Mouse (Mus musculus): ENCODE measurements around the gene Rfc3.
"Not testable (repeated sequence)": the region's sequence is repeated elsewhere in the genome, so short reads cannot be mapped to it uniquely, and the experiment has no call there.

Gene Rfc3

GRCm38 (mm10) chr5:151650700-151651410 lies at the start of gene Rfc3:
Gene Rfc3, minus strand, starts transcription at chr5:151651242.
- DNase-seq (ENCODE audit: low spot score), result peak; percentile 98

DNA sequence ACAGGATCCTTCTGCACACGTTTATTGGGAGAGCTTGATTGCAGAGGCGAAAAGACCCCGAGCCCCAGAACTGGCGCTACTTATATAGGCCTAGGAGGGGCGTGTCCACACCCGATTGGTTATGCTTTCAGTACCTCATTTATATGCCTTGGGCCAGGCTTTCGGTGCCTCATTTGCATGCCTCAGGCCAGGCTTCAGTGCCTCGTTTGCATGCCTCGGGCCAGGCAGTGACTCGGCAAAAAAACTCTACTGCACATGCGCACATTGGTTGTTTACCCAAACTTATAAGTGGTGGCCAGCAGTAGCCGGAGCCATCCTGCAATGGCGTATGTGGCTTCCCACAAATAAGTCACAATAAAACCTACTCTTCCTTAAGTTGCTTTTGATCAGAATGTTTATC lies 42.6 kb upstream of the Rfc3 start:
- DNase-seq (ENCODE audit: low spot score), result not testable (repeated sequence)

- peak; percentile 84 for DNase-seq (ENCODE audit: low spot score)
These were observed 35.8 kb upstream of the Rfc3 start for GRCm38 (mm10) chr5:151686606-151687525.

GRCm38 (mm10) chr5:151662207-151662606 lies 11.2 kb upstream of the Rfc3 start:
- no peak for DNase-seq (ENCODE audit: low spot score)

DNA sequence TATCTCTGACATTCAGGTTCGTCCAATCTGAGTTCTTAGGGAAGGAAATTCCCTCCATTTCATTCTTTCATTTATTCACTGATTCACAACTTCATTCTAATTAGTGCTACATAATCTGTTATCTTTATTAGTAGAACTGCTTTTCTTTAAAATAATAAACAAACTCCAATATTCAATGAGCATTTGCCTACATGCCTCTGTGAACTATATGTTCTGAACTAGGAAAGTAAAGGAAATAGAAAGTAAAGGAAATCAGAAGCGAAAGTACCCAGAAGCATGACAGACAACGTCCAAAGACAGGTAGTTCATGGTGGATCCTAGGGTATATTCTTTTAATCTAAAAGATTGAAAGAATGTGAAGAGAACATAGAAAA lies 356 bp upstream of the Rfc3 start:
- DNase-seq (ENCODE audit: low spot score), result peak; percentile 23

DNA sequence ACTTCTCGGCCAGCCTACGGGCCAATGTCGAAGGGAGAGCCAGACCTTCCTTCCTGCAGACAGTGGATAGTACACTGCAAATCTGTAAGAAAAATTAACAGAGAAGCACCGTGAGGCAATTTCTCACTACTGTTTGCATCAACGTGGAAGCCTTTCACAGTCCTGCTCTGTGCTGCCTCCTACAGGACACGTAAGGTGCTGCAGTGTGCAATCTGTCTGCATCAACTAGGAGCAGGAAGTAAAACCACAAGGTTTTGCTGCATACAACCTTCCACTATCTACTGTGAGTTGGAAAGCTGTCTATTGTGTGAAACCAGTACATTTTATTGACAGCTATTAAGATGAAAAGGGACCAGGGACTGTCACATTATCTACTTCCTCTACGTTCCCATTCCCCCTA lies 6.2 kb downstream of the Rfc3 start:
- no peak for DNase-seq (ENCODE audit: low spot score)

- DNase-seq (ENCODE audit: low spot score), result no peak
These were observed 8.2 kb downstream of the Rfc3 start for GRCm38 (mm10) chr5:151642867-151643266.

DNA sequence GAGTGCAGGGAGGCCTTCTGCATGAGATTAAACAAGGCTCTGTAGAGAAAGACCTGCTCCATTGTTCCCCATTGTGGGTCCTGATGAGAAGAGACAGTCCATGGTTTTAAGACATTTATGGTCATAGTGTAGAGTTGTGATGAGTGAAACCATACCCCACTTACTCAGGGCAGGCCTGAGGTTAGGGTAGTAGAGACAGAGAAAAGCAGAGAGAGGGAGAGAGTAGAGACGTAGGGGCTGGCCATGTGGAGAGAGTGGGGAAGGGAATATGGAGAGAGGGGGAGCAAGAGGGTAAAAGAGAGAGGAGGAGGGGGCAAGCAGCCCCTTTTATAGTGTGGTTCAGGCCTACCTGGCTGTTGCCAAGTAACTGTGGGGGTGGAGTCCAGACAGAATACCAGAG lies 8.9 kb downstream of the Rfc3 start:
- no peak for DNase-seq (ENCODE audit: low spot score)

DNA sequence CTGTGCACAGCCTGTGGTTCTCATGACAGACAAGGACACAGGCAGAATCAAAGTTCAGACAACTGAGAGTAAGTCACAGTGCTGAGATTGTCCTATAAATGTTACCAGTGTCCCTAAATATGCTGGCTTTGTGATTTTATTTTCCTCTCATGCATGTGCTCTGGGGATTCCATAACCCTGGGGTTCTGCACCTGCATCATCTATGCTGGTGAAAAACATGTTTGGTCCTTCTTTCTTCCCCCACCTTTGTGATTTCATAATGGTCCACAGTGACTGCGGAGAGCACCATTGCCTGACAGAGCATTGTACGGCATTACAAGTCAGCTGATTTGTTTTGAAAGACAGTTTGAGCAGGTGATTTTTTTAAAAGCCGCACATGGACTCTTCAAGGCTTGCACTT lies 45.1 kb downstream of the Rfc3 start, which contains the start of gene Vmn2r18:
Vmn2r18 (minus strand) TSS at position 101 of the 400 bp plus-strand sequence.
- DNase-seq (ENCODE audit: low spot score), result no peak

DNA sequence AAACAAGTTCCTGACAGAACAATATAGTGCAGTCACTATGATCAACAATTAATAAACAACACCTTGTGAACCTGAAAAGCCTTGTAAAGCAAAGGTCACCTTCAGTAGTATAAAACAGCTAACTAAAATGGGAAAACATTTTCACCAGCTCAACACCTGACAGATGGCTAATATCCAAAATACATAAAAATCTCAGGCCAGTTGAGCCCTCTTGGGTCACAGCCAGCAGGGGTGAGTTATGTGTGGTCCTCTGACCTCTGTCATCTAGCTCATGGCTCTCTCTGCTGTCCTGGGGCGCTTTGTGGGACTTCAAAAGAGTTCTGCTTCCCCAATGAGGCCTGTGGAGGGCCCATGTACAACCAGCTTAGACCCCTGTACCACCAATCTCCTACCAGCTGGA lies 49.3 kb downstream of the Rfc3 start:
- no peak for DNase-seq (ENCODE audit: low spot score)
